Mouse (Mus musculus) lung, postnatal 0 days (tissue): ENCODE data around the gene Ddx58.

Experiments
- CTCF ChIP-seq: IDR thresholded peaks from 2 replicates; pipeline ENCODE4 v1.5.1; 2016; ENCODE audit warnings: antibody characterized with exemption, mild to moderate bottlenecking
- EP300 ChIP-seq: IDR thresholded peaks from 2 replicates; pipeline ENCODE4 v1.6.1; 2016; ENCODE audit warnings: antibody characterized with exemption, mild to moderate bottlenecking, control low read depth

DNA sequence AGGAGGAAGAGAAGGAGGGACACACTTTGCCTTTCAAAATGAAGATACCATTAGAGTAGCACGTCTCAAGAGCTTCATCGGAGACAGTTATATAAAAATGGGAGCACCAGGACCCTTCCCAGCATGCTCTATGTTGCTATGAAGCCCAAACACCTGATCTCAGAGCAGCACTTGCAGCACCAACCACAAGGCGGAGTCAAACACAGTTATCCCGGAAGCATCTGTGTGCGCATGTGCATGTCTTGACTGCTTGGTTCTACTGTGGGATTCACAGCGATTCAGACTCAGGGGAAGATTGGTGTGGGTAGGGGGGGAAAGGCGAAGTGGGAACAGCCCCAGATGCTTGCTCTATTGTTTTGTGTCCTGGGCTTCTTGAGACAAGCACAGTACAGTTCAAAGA is 21.2 kb downstream of the Ddx58 start:
- TF ChIP-seq CTCF (peak; percentile 75), EP300 (no peak)
